Mouse (Mus musculus): ENCODE measurements around the gene Tns1. TPM values are rescaled to one million over a fixed set of nuclear protein-coding genes. Genes with fewer than 3 reads are reported as not detected.

Gene Tns1
- total and polyA plus RNA-seq, 3 experiments = 365 to 748 (median 629) TPM

DNA sequence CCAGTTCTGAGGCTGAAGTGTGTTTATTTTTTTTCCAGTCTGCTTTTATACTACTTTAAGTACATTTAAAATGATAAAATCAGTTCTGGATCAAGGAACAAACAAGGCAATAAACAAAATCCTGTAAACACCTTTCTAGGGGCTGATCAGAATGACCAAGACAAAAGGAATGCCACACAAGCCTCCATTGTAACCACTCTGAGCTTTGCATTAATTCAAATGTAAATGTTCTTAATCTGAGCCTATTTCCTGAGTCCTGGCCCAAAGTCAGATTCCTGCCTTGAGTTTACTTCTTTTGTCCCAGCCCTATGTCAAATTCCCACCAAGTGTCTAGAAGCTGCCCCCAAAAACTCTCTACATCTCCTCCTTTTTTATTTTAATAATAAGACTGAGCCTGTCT lies 243.5 kb downstream of the Tns1 start:
- no peaks in the 10 kb centered on the region for H3K36me3 ChIP-seq (ENCODE audit: control insufficient read depth, insufficient read depth, low read length)
- intact Hi-C loops (cut with DNase I) = no loop called here
- H3K27me3 ChIP-seq (ENCODE audit: control insufficient read depth, insufficient read depth, low read length) = no peaks in the 10 kb centered on the region
- no peak overlapping the region for H3K9ac ChIP-seq (ENCODE audit: low read depth, low read length)
- no peaks in the 10 kb centered on the region for H3K79me2 ChIP-seq (replicated peaks; ENCODE audit: control insufficient read depth, insufficient read depth, low read length)
- no peak overlapping the region for H3K27ac ChIP-seq
- TF ChIP-seq CTCF (IDR thresholded peaks at IDR 0.05) (no peak), EP300 (IDR thresholded peaks at IDR 0.05; ENCODE audit: insufficient read depth, low read depth, low read length) (no peak), POLR2A (IDR thresholded peaks at IDR 0.05; ENCODE audit: insufficient read depth, low read depth, low read length) (no peak)
- DNase-seq = no peak
- H3K4me1 ChIP-seq (ENCODE audit: control insufficient read depth, insufficient read depth, low read length) = no peaks in the 10 kb centered on the region
- no peak overlapping the region for H3K4me3 ChIP-seq

DNA sequence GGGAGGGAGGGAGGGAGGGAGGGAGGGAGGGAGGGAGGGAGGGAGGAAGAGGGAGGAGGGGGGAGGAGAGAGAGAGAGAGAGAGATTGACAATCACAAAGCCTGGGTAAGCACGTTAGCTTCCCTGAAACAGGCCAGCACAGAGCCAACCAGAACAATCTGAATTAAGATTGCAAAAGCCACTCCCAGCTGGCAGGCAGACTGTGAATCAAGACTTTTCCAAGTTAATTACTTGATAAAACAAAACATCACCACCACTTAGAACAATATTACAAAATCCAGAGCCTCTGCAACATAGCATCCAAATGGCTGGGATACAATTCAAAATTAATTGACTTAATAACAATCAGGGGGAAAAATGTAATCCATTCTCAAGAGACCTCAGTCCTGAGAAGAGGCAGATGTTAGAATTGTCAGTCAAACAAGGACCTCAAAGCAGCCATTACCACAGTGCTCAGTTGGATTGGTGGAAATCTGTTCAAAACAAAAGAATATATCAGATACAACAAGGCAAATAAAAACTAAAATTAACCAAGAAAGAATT lies 248.5 kb downstream of the Tns1 start:
- TF ChIP-seq EP300 (IDR thresholded peaks at IDR 0.05; ENCODE audit: insufficient read depth, low read depth, low read length) = no peak
- no peak for TF ChIP-seq CTCF (IDR thresholded peaks at IDR 0.05)
- no peak for TF ChIP-seq POLR2A (IDR thresholded peaks at IDR 0.05; ENCODE audit: insufficient read depth, low read depth, low read length)
- 20% methylated on average over 1 of the region's 1 CpGs for WGBS

DNA sequence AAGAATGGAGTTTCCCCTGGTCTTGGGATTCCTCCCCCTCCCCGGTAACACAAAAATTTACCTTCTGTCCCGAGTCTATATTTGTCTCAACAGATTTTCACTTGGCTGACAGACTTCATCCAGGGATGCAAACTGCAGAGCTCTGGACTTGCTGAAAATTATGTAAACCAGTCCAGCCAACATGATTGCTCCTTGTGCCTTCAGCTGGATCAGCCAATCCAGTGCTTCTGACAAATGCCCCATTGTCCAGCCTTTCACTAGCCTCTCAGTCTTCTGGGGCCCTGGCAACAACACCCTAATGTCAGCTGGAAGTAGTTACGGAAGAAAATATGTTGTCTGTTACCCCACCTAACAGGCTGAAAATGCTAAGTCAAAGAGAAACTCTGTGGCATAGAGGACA lies 259.9 kb downstream of the Tns1 start:
- Histone ChIP-seq H3K4me1 (ENCODE audit: control insufficient read depth, insufficient read depth, low read length) (0 out of 2 replicates have a peak, but pooled peaks cover 1% of the 10 kb centered on the region), H3K4me3 (no peak overlapping the region), H3K9ac (ENCODE audit: low read depth, low read length) (no peak overlapping the region), H3K79me2 (replicated peaks; ENCODE audit: control insufficient read depth, insufficient read depth, low read length) (no peaks in the 10 kb centered on the region), H3K27me3 (ENCODE audit: control insufficient read depth, insufficient read depth, low read length) (no peaks in the 10 kb centered on the region), H3K36me3 (ENCODE audit: control insufficient read depth, insufficient read depth, low read length) (no peaks in the 10 kb centered on the region), H3K27ac (no peak overlapping the region)
- no peak for DNase-seq
- intact Hi-C loops (cut with DNase I) = no loop called here
- 71% methylated on average over 3 of the region's 3 CpGs for WGBS
- TF ChIP-seq POLR2A (IDR thresholded peaks at IDR 0.05; ENCODE audit: insufficient read depth, low read depth, low read length) (no peak), CTCF (IDR thresholded peaks at IDR 0.05) (no peak), EP300 (IDR thresholded peaks at IDR 0.05; ENCODE audit: insufficient read depth, low read depth, low read length) (no peak)

More for the DNA sequence above, 248.5 kb downstream of the Tns1 start:
- Histone ChIP-seq H3K9ac (ENCODE audit: low read depth, low read length) (no peak overlapping the region), H3K27ac (no peak overlapping the region), H3K79me2 (replicated peaks; ENCODE audit: control insufficient read depth, insufficient read depth, low read length) (no peaks in the 10 kb centered on the region), H3K4me3 (no peak overlapping the region), H3K27me3 (ENCODE audit: control insufficient read depth, insufficient read depth, low read length) (no peaks in the 10 kb centered on the region), H3K36me3 (ENCODE audit: control insufficient read depth, insufficient read depth, low read length) (no peaks in the 10 kb centered on the region), H3K4me1 (ENCODE audit: control insufficient read depth, insufficient read depth, low read length) (no peaks in the 10 kb centered on the region)
- intact Hi-C loops (cut with DNase I) = no loop called here
- DNase-seq = peak in 1 of 2 experiments; percentile 11

DNA sequence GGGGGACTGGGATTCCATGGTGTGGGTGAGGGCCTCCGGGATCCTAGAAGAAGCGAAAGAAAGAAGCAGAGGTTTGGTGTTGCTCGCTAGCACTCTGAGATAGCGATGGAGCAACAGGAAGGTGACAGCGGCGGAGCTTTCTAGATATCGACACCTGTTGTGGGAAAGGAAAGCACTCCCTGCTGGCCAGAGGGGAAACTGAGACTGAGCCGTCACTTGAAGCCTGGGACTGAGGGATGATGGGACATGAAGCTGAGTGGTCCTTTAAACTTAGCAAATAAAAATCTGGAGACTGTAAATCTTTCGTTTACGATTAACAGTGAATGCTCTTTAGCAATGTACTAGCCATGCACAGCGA lies 261.2 kb downstream of the Tns1 start:
- H3K27me3 ChIP-seq (ENCODE audit: control insufficient read depth, insufficient read depth, low read length) = no peaks in the 10 kb centered on the region
- H3K27ac ChIP-seq = no peak overlapping the region
- WGBS = 39% methylated on average over 11 of the region's 11 CpGs
- H3K4me1 ChIP-seq (ENCODE audit: control insufficient read depth, insufficient read depth, low read length) = 0 out of 2 replicates have a peak, but pooled peaks cover 1% of the 10 kb centered on the region
- TF ChIP-seq POLR2A (IDR thresholded peaks at IDR 0.05; ENCODE audit: insufficient read depth, low read depth, low read length) = no peak
- no peak for TF ChIP-seq EP300 (IDR thresholded peaks at IDR 0.05; ENCODE audit: insufficient read depth, low read depth, low read length)
- TF ChIP-seq CTCF (IDR thresholded peaks at IDR 0.05) = no peak
- H3K9ac ChIP-seq (ENCODE audit: low read depth, low read length) = no peak overlapping the region
- no peaks in the 10 kb centered on the region for H3K36me3 ChIP-seq (ENCODE audit: control insufficient read depth, insufficient read depth, low read length)
- H3K79me2 ChIP-seq (replicated peaks; ENCODE audit: control insufficient read depth, insufficient read depth, low read length) = no peaks in the 10 kb centered on the region
- intact Hi-C loops (cut with DNase I) = no loop called here
- H3K4me3 ChIP-seq = no peak overlapping the region
- DNase-seq = no peak

DNA sequence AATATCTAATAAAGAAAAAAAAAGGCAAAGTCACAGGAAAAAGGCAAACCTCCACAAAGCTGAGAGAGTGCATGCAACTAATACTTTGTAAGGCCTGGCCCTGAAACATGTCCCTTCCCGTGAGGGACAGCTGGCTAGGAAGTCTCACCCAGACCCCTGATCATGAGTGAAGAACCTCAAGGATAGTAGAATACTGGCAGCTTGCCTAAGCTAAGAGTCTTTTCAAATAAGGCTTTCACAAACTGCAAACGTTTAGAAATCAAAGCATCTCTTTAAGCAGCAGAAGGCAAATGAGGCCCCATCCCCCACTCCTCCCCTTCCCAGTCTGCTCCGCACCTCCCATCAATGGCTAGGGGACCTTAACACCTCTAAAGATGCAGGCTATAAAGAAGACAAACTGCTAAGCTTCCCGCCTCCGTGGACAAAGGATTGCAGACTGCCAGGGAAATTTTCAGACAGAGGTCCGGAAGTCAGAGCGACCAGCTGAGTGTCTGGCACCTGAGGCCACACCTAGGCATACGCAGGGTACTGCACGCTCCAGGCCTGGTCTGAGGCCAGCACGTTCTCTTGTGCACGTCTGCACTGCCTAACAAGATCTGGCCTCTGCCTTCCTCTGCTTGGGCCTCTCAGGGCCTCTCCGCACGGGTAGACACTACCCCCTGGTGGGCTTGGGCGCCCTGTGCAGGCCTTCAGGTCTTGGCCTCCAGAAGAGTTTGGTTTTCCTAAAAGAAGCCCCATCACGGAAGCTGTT lies 261.8 kb downstream of the Tns1 start:
- DNase-seq = peak; percentile 25 to 42
- 14% methylated on average over 15 of the region's 15 CpGs for WGBS
- intact Hi-C loops (cut with DNase I) = no loop called here

DNA sequence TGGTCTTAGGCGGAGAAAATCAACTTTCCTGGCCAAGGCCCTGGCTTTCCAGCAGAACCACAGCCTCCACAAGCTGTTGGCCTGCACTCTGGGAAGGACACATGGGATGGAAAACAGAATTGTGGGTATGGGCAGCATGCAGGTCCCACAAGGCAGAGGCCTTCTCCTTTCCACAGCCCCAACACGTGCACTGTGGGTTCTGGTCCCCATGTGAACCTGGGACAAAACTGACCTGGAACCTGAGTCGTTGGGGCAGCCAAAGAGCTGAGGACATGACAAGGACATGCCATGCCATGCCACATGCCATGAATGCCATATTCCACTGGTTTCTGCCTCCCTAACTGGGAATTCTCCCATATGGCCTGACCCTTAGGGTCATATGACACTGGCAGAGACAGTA lies 263.8 kb downstream of the Tns1 start:
- 78% methylated on average over 3 of the region's 3 CpGs for WGBS
- DNase-seq = no peak

More for the DNA sequence above, 261.8 kb downstream of the Tns1 start:
- no peak overlapping the region for H3K4me3 ChIP-seq
- no peak overlapping the region for H3K27ac ChIP-seq
- no peaks in the 10 kb centered on the region for H3K36me3 ChIP-seq (ENCODE audit: control insufficient read depth, insufficient read depth, low read length)
- H3K27me3 ChIP-seq (ENCODE audit: control insufficient read depth, insufficient read depth, low read length) = no peaks in the 10 kb centered on the region
- no peaks in the 10 kb centered on the region for H3K79me2 ChIP-seq (replicated peaks; ENCODE audit: control insufficient read depth, insufficient read depth, low read length)
- TF ChIP-seq CTCF (IDR thresholded peaks at IDR 0.05) (peak; percentile 71), POLR2A (IDR thresholded peaks at IDR 0.05; ENCODE audit: insufficient read depth, low read depth, low read length) (no peak)
- H3K9ac ChIP-seq (ENCODE audit: low read depth, low read length) = no peak overlapping the region
- H3K4me1 ChIP-seq (ENCODE audit: control insufficient read depth, insufficient read depth, low read length) = 0 out of 2 replicates have a peak, but pooled peaks cover 1% of the 10 kb centered on the region

More for the DNA sequence above, 263.8 kb downstream of the Tns1 start:
- Histone ChIP-seq H3K79me2 (replicated peaks; ENCODE audit: control insufficient read depth, insufficient read depth, low read length) (no peaks in the 10 kb centered on the region), H3K27me3 (ENCODE audit: control insufficient read depth, insufficient read depth, low read length) (no peaks in the 10 kb centered on the region), H3K27ac (no peak overlapping the region), H3K9ac (ENCODE audit: low read depth, low read length) (no peak overlapping the region), H3K4me3 (no peak overlapping the region), H3K4me1 (ENCODE audit: control insufficient read depth, insufficient read depth, low read length) (0 out of 2 replicates have a peak, but pooled peaks cover 1% of the 10 kb centered on the region), H3K36me3 (ENCODE audit: control insufficient read depth, insufficient read depth, low read length) (no peaks in the 10 kb centered on the region)
- TF ChIP-seq CTCF (IDR thresholded peaks at IDR 0.05) (no peak), POLR2A (IDR thresholded peaks at IDR 0.05; ENCODE audit: insufficient read depth, low read depth, low read length) (no peak), EP300 (IDR thresholded peaks at IDR 0.05; ENCODE audit: insufficient read depth, low read depth, low read length) (no peak)
- intact Hi-C loops (cut with DNase I) = no loop called here

Other genes with a start within 250 kb of the Tns1 start
- gene Rufy4, start 1.1 kb upstream of the Tns1 start, total RNA-seq (2021) = 1 to 10 TPM; 1.1 to 1.2 TPM
- gene Rufy4, start 1.1 kb upstream of the Tns1 start, polyA plus RNA-seq (2012; rRNA removed) = 0.59 and 1.0 TPM in 2 replicates
- under 1 TPM; 0.14 to 0.52 TPM for gene Cxcr2, start 29.5 kb upstream of the Tns1 start, total RNA-seq (2021)
- 0.82 and 1.3 TPM in 2 replicates for gene Cxcr2, start 29.5 kb upstream of the Tns1 start, polyA plus RNA-seq (2012; rRNA removed)
- gene Cxcr1, start 70.2 kb upstream of the Tns1 start, total RNA-seq (2021) = not detected
- not detected in 2 replicates for gene Cxcr1, start 70.2 kb upstream of the Tns1 start, polyA plus RNA-seq (2012; rRNA removed)
- gene Arpc2, start 111.6 kb upstream of the Tns1 start, total RNA-seq (2021) = 100 to 1,000 TPM; 130 to 132 TPM
- gene Arpc2, start 111.6 kb upstream of the Tns1 start, polyA plus RNA-seq (2012; rRNA removed) = 85.5 and 111 TPM in 2 replicates
- not detected for gene Gpbar1, start 154.1 kb upstream of the Tns1 start, total RNA-seq (2021)
- gene Gpbar1, start 154.1 kb upstream of the Tns1 start, polyA plus RNA-seq (2012; rRNA removed) = 0.14 and 0.15 TPM in 2 replicates
- 100 to 1,000 TPM in 1 of 2 experiments, 10 to 100 TPM in 1; 89.3 to 100 TPM for gene Aamp, start 160.3 kb upstream of the Tns1 start, total RNA-seq (2021)
- gene Aamp, start 160.3 kb upstream of the Tns1 start, polyA plus RNA-seq (2012; rRNA removed) = 116 and 135 TPM in 2 replicates
- 100 to 1,000 TPM; 126 to 140 TPM for gene Pnkd, start 160.5 kb upstream of the Tns1 start, total RNA-seq (2021)
- 104 and 113 TPM in 2 replicates for gene Pnkd, start 160.5 kb upstream of the Tns1 start, polyA plus RNA-seq (2012; rRNA removed)
- gene Tmbim1, start 181.2 kb upstream of the Tns1 start, total RNA-seq (2021) = 10 to 100 TPM; 41.3 to 48.1 TPM
- gene Tmbim1, start 181.2 kb upstream of the Tns1 start, polyA plus RNA-seq (2012; rRNA removed) = 97.1 and 148 TPM in 2 replicates
- gene Catip, start 237.7 kb upstream of the Tns1 start, total RNA-seq (2021) = under 1 TPM; 0.29 to 0.34 TPM
- 1.1 and 2.3 TPM in 2 replicates for gene Catip, start 237.7 kb upstream of the Tns1 start, polyA plus RNA-seq (2012; rRNA removed)

Data from heart, adult 2 months (tissue).